Mouse (Mus musculus) E14TG2a.4 (cell line): ENCODE results near the gene Peli2.

Experiments used
- CTCF ChIP-seq: conservative IDR thresholded peaks from 2 replicates; pipeline ENCODE4 v1.5.1; 2014; ENCODE audit warnings: low read length
- NANOG ChIP-seq: IDR thresholded peaks from 2 replicates; pipeline ENCODE4 v1.6.1; 2014; ENCODE audit warnings: borderline replicate concordance, low read length, mixed read lengths
- POU5F1 ChIP-seq: IDR thresholded peaks from 2 replicates; pipeline ENCODE4 v1.6.1; 2014; ENCODE audit warnings: low read length, borderline replicate concordance

DNA sequence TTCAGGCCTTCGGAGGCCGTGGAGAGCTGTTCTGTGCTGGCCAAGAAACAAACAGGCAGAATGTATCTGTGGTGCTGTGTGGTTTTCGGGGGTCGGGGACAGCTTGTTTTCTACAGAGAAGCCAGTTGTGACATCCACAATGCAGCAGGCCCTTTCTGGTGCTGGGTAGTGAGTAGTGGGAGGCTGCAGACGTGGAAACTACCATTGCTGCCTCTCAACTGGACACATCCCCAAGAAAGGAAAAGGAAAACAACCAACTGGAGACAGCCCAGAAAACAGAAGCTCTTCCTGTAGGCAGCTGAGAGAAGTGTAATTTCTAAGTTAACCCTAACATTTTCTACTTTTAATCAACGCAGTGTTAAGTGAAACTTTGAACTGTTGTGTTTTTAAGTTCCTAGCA is 9.4 kb downstream of the Peli2 start:
- no peak for TF ChIP-seq CTCF
- TF ChIP-seq POU5F1 = no peak
- no peak for TF ChIP-seq NANOG
